Mouse (Mus musculus): Measurements from ENCODE around the gene Gpr142. TPM values are rescaled to one million over a fixed set of nuclear protein-coding genes. Genes with fewer than 3 reads are reported as not detected.

The Gpr142 gene
- total RNA-seq, 2 experiments from 2014 or later = not detected

- intact Hi-C loops (cut with DNase I) = no loop called here
- no peak for TF ChIP-seq CTCF (IDR thresholded peaks at IDR 0.05)
- Histone ChIP-seq H3K27ac (peak overlapping the region; percentile 86), H3K4me3 (peak overlapping the region; percentile 57)
- no peak for DNase-seq
Measured at GRCm38 (mm10) chr11:114823199-114823725, 24.5 kb downstream of the Gpr142 start.

- intact Hi-C loops (cut with DNase I) = no loop called here
- TF ChIP-seq CTCF (IDR thresholded peaks at IDR 0.05) = no peak
- DNase-seq = no peak
- Histone ChIP-seq H3K27ac (no peak overlapping the region; the same call in 1 of the 2 replicates), H3K4me3 (no peak overlapping the region)
Measured at GRCm38 (mm10) chr11:114826686-114827085, 28.0 kb downstream of the Gpr142 start.

GRCm38 (mm10) chr11:114829499-114830432, 31.0 kb downstream of the Gpr142 start:
- no peak for TF ChIP-seq CTCF (IDR thresholded peaks at IDR 0.05)
- DNase-seq = peak; percentile 87
- H3K4me3 ChIP-seq = peak overlapping the region; percentile 64
- intact Hi-C loops (cut with DNase I) = no loop called here
- peak overlapping the region; percentile 94 for H3K27ac ChIP-seq

GRCm38 (mm10) chr11:114830433-114830773, 31.7 kb downstream of the Gpr142 start:
- intact Hi-C loops (cut with DNase I) = no loop called here
- no peak for DNase-seq
- Histone ChIP-seq H3K4me3 (peak overlapping the region; percentile 64), H3K27ac (peak overlapping the region; percentile 94)
- no peak for TF ChIP-seq CTCF (IDR thresholded peaks at IDR 0.05)

GRCm38 (mm10) chr11:114833166-114833565, 34.4 kb downstream of the Gpr142 start:
- no peak overlapping the region for H3K4me3 ChIP-seq
- intact Hi-C loops (cut with DNase I) = no loop called here
- DNase-seq = no peak
- TF ChIP-seq CTCF (IDR thresholded peaks at IDR 0.05) = no peak
- peak overlapping the region; percentile 46; the same call in 1 of the 2 replicates for H3K27ac ChIP-seq

- intact Hi-C loops (cut with DNase I) = no loop called here
- Histone ChIP-seq H3K27ac (peak overlapping the region; percentile 96), H3K4me3 (peak overlapping the region; percentile 54)
- peak; percentile 93 for DNase-seq
- TF ChIP-seq CTCF (IDR thresholded peaks at IDR 0.05) = no peak
Measured at GRCm38 (mm10) chr11:114843818-114844463, 45.2 kb downstream of the Gpr142 start.

- DNase-seq = no peak
- TF ChIP-seq CTCF (IDR thresholded peaks at IDR 0.05) = no peak
- Histone ChIP-seq H3K4me3 (no peak overlapping the region), H3K27ac (peak overlapping the region; percentile 96)
- intact Hi-C loops (cut with DNase I) = no loop called here
Measured at GRCm38 (mm10) chr11:114844464-114845220, 45.9 kb downstream of the Gpr142 start.

- Histone ChIP-seq H3K4me3 (no peak overlapping the region), H3K27ac (0 out of 2 replicates have a peak overlapping the region, but pooled peaks have one; percentile 3)
- no peak for TF ChIP-seq CTCF (IDR thresholded peaks at IDR 0.05)
- intact Hi-C loops (cut with DNase I) = no loop called here
- DNase-seq = no peak
Measured at GRCm38 (mm10) chr11:114846336-114846735, 47.6 kb downstream of the Gpr142 start.

- intact Hi-C loops (cut with DNase I) = no loop called here
- Histone ChIP-seq H3K27ac (0 out of 2 replicates have a peak overlapping the region, but pooled peaks have one; percentile 3), H3K4me3 (no peak overlapping the region)
- DNase-seq = no peak
- TF ChIP-seq CTCF (IDR thresholded peaks at IDR 0.05) = no peak
Measured at GRCm38 (mm10) chr11:114847008-114847407, 48.3 kb downstream of the Gpr142 start.

GRCm38 (mm10) chr11:114849572-114849971, 50.8 kb downstream of the Gpr142 start:
- H3K27ac ChIP-seq = peak overlapping the region; percentile 98
- no peak for DNase-seq
- intact Hi-C loops (cut with DNase I) = no loop called here
- no peak for TF ChIP-seq CTCF (IDR thresholded peaks at IDR 0.05)
- no peak overlapping the region for H3K4me3 ChIP-seq

GRCm38 (mm10) chr11:114850066-114850451, 51.3 kb downstream of the Gpr142 start:
- H3K27ac ChIP-seq = peak overlapping the region; percentile 98
- H3K4me3 ChIP-seq = peak overlapping the region; percentile 95
- no peak for DNase-seq
- TF ChIP-seq CTCF (IDR thresholded peaks at IDR 0.05) = no peak
- intact Hi-C loops (cut with DNase I) = no loop called here
